ENCODE assay signal across 8 mouse cellular contexts in the genomic region with DNA sequence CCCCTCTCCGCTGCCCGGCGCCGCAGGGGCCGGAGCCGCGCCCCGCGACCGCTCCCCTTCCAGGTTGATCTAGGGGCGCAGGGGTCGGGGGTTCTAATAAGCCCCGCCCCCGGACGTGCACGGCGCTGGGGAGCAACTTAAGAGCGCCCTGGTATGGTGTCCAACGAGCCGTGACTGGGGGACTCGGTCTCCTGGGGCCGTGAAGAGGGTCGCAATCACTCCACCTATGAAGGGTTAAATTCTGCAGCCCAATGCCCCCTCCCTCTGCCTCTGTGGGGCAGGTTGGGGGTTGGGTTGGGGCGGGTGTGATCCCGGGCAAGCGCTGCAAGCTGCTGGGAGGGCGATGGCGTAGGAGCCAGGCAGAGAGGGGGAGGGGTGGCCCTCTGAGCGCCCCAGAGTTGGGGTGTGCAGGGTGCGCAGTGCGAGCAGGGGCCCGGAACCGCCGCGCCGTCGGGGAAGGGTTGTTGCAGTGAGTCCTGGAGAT. TPM values are rescaled to one million over a fixed set of nuclear protein-coding genes. Genes with fewer than 3 reads are reported as not detected.
DNase-seq lines count a peak whose midpoint lies in the region; TF ChIP-seq lines count a peak whose summit lies in the region.

No protein-coding gene starts in this region.

- no peaks in the 10 kb centered on the region for H3K36me3 ChIP-seq in ES-E14 (ENCODE audit: control insufficient read depth, insufficient read depth, low read length, poor library complexity, severe bottlenecking)
- H3K36me3 ChIP-seq in hindbrain, embryonic 10.5 days, result no peaks in the 10 kb centered on the region

- no peak for DNase-seq in ES-E14 (ENCODE audit: low read depth, low spot score)
- peak; percentile 80 to 82 for DNase-seq in cerebellum, adult 2 months
- DNase-seq in forelimb bud, embryonic 11.5 days (ENCODE audit: low read depth, low spot score), result peak; percentile 30
- peak; percentile 57 for DNase-seq in hindbrain, embryonic 10.5 days (ENCODE audit: low spot score)
- DNase-seq in layer of hippocampus, postnatal 14 days (ENCODE audit: low spot score in 2 of 2), result peak; percentile 71 to 73
- peak; percentile 86 for DNase-seq in lung, postnatal 10 days
- DNase-seq in ovary, postnatal 10 days (ENCODE audit: low spot score), result peak; percentile 53
- DNase-seq in thymus, postnatal 10 days (ENCODE audit: low spot score in 2 of 2), result peak; percentile 85 to 91

- no peaks in the 10 kb centered on the region for H3K9me3 ChIP-seq in ES-E14 (ENCODE audit: control insufficient read depth, insufficient read depth, low read depth, low read length)
- no peaks in the 10 kb centered on the region for H3K9me3 ChIP-seq in hindbrain, embryonic 10.5 days

- in situ Hi-C loops in ES-E14 (cut with MboI; ENCODE audit: low sequenced_read_pairs in 2 of 2, unreplicated experiment in 2 of 2), result no loop called here

- H3K9ac ChIP-seq in ES-E14 (ENCODE audit: insufficient read depth, low read depth, low read length, poor library complexity, severe bottlenecking), result peak overlapping the region; percentile 77

- H3K27ac ChIP-seq in ES-E14 (ENCODE audit: insufficient read depth, low read depth, low read length, poor library complexity, severe bottlenecking), result no peak overlapping the region
- peak overlapping the region; percentile 99 for H3K27ac ChIP-seq in cerebellum, adult 2 months (ENCODE audit: insufficient read depth, low read length)
- H3K27ac ChIP-seq in hindbrain, embryonic 10.5 days, result peak overlapping the region; percentile 94

- 0 out of 2 replicates have a peak, but pooled peaks have one; percentile 38 for TF ChIP-seq POLR2A in cerebellum, adult 2 months (IDR thresholded peaks at IDR 0.05; ENCODE audit: borderline replicate concordance, insufficient read depth, low read length)

- WGBS in cerebellum, adult 2 months, result under 1% methylated on average over 36 of the region's 37 CpGs
- WGBS in hindbrain, embryonic 10.5 days, result under 1% methylated on average over 37 of the region's 37 CpGs

- no peaks in the 10 kb centered on the region for H3K27me3 ChIP-seq in cerebellum, adult 2 months (ENCODE audit: control insufficient read depth, insufficient read depth, low read length)
- peaks cover 13% of the 10 kb centered on the region; the same call in 1 of the 2 replicates for H3K27me3 ChIP-seq in hindbrain, embryonic 10.5 days (ENCODE audit: insufficient read depth, poor library complexity, severe bottlenecking)

- no peak for TF ChIP-seq CTCF in cerebellum, adult 2 months (IDR thresholded peaks at IDR 0.05; ENCODE audit: borderline replicate concordance, insufficient read depth, low read depth, low read length)

- H3K4me1 ChIP-seq in ES-E14 (ENCODE audit: control insufficient read depth in 2 of 2, insufficient read depth in 2 of 2, low read length in 2 of 2, poor library complexity in 1 of 2), result peaks cover 0 to 11% of the 10 kb centered on the region in 2 experiments; a peak in 2 of 4 replicates
- H3K4me1 ChIP-seq in cerebellum, adult 2 months (ENCODE audit: control insufficient read depth, insufficient read depth, low read length), result peaks cover 17% of the 10 kb centered on the region; the same call in 1 of the 2 replicates
- peaks cover 33% of the 10 kb centered on the region for H3K4me1 ChIP-seq in hindbrain, embryonic 10.5 days (replicated peaks)

- H3K4me3 ChIP-seq in ES-E14 (ENCODE audit: insufficient read depth in 1 of 2, low read depth in 1 of 2, low read length in 2 of 2, poor library complexity in 1 of 2, severe bottlenecking in 1 of 2), result peak overlapping the region; percentile 84 to 93
- peak overlapping the region; percentile 87 for H3K4me3 ChIP-seq in cerebellum, adult 2 months (replicated peaks; ENCODE audit: insufficient read depth, low read depth, low read length)
- H3K4me3 ChIP-seq in hindbrain, embryonic 10.5 days, result peak overlapping the region; percentile 85

TF ChIP-seq in ES-E14, 5 proteins besides CTCF, POLR2A, EP300 and RAD21:
- TF ChIP-seq MAFK (IDR thresholded peaks at IDR 0.05; ENCODE audit: insufficient read depth, low read depth, low read length), result no peak
- TF ChIP-seq HCFC1 (IDR thresholded peaks at IDR 0.05; ENCODE audit: borderline replicate concordance, insufficient read depth, low read length), result no peak
- no peak for TF ChIP-seq ZC3H11A (IDR thresholded peaks at IDR 0.05; ENCODE audit: borderline replicate concordance, low read depth, low read length)
- no peak for TF ChIP-seq ZNF384 (IDR thresholded peaks at IDR 0.05; ENCODE audit: low read depth, low read length)
- TF ChIP-seq CHD2 (IDR thresholded peaks at IDR 0.05; ENCODE audit: low read depth, low read length), result no peak

RNA-seq across cellular contexts. Expression of gene Zbtb4, which starts 0.5 kb away (rescaled TPM):
- total RNA-seq in ES-E14 (2012; rRNA removed), result 1.6 and 3.0 TPM in 2 replicates
- 69.8 and 71.1 TPM in 2 replicates for polyA plus RNA-seq in cerebellum, adult 2 months (2012; rRNA removed)
- 0.80 and 1.2 TPM in 2 replicates for polyA plus RNA-seq in hindbrain, embryonic 10.5 days (2016; fragmentation: Nextera tagmentation; extraction: Ambion mirVana)
- total RNA-seq in layer of hippocampus, postnatal 14 days (2021), result 10 to 100 TPM; 82.0 to 83.5 TPM

RNA-seq across cellular contexts. Expression of gene Slc35g3, which starts 4.4 kb away (rescaled TPM):
- 0.22 and 0.48 TPM in 2 replicates for total RNA-seq in ES-E14 (2012; rRNA removed)
- polyA plus RNA-seq in cerebellum, adult 2 months (2012; rRNA removed), result not detected in 2 replicates
- polyA plus RNA-seq in hindbrain, embryonic 10.5 days (2016; fragmentation: Nextera tagmentation; extraction: Ambion mirVana), result 0.50 TPM in 1 of 2 replicates, not detected in the other
- total RNA-seq in layer of hippocampus, postnatal 14 days (2021), result under 1 TPM in 1 of 2 experiments, not detected in 1; 0.21 TPM

RNA-seq across cellular contexts. Expression of gene Polr2a, which starts 7.7 kb away (rescaled TPM):
- total RNA-seq in ES-E14 (2012; rRNA removed), result 71.9 and 74.2 TPM in 2 replicates
- polyA plus RNA-seq in cerebellum, adult 2 months (2012; rRNA removed), result 35.3 and 42.3 TPM in 2 replicates
- 31.1 and 37.9 TPM in 2 replicates for polyA plus RNA-seq in hindbrain, embryonic 10.5 days (2016; fragmentation: Nextera tagmentation; extraction: Ambion mirVana)
- 10 to 100 TPM; 62.8 to 68.5 TPM for total RNA-seq in layer of hippocampus, postnatal 14 days (2021)

RNA-seq across cellular contexts. Expression of gene Chrnb1, which starts 29.6 kb away (rescaled TPM):
- total RNA-seq in ES-E14 (2012; rRNA removed), result 3.8 and 5.7 TPM in 2 replicates
- polyA plus RNA-seq in cerebellum, adult 2 months (2012; rRNA removed), result 1.6 and 2.9 TPM in 2 replicates
- 1.6 and 2.2 TPM in 2 replicates for polyA plus RNA-seq in hindbrain, embryonic 10.5 days (2016; fragmentation: Nextera tagmentation; extraction: Ambion mirVana)
- total RNA-seq in layer of hippocampus, postnatal 14 days (2021), result 1 to 10 TPM; 1.0 to 1.1 TPM

RNA-seq across cellular contexts. Expression of gene Fgf11, which starts 35.5 kb away (rescaled TPM):
- 0.31 and 0.42 TPM in 2 replicates for total RNA-seq in ES-E14 (2012; rRNA removed)
- 47.0 and 49.4 TPM in 2 replicates for polyA plus RNA-seq in cerebellum, adult 2 months (2012; rRNA removed)
- 0.76 and 1.8 TPM in 2 replicates for polyA plus RNA-seq in hindbrain, embryonic 10.5 days (2016; fragmentation: Nextera tagmentation; extraction: Ambion mirVana)
- 10 to 100 TPM; 22.8 to 23.7 TPM for total RNA-seq in layer of hippocampus, postnatal 14 days (2021)

Comparison
In these comparisons a context has a peak if more than half of its experiments do, and no peak if none do; other contexts are left out.
1. RNA of gene Zbtb4, which starts 0.5 kb away (total RNA-seq): 82.0 to 83.5 TPM in layer of hippocampus, postnatal 14 days; 1.6 to 3.0 TPM in ES-E14; every median in the first group is over 10 times any median in the second.
2. Peak in every context shown above with its lines, with median percentiles within 50 percentile points of each other: H3K4me3 ChIP-seq.